Mouse (Mus musculus) G1E-ER4 (cell line): Measurements from ENCODE around the gene Arpc2. TPM values are rescaled to one million over a fixed set of nuclear protein-coding genes. Genes with fewer than 3 reads are reported as not detected.

Source experiments
- GATA1 ChIP-seq: IDR thresholded peaks from one replicate; pipeline ENCODE4 v1.8.0; 2012; ENCODE audit warnings: low read length, inconsistent platforms
- polyA plus RNA-seq: library from polyadenylated mRNA; stranded (reverse); fragments of >175 nt; gene quantifications from 2 replicates; pipeline ENCODE4 v1.2.3, GENCODE M21; 2012

Gene Arpc2
- polyA plus RNA-seq, 1 experiment: 745 TPM

DNA sequence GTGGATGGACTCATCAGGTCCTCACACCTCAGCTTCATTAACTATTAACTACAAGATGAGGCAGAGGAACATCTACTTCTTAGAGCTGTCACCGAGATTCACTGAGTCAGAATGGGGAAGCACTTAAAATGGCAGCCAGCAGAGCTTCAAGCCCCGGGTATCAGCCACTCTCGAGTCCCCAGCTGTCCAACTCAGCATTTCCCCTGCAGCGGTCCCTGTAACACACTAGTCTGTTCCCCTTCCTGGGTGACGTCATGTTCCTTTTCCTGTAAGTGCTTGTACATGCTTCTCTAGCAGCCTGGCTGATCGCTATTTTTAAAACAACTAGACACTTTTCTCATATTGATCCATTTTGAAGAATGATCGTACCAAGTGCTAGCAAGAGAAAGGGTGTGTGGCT, 8.6 kb upstream of the Arpc2 start:
- TF ChIP-seq GATA1: no peak

- TF ChIP-seq GATA1: no peak
These were observed 5.9 kb upstream of the Arpc2 start for GRCm38 (mm10) chr1:74229942-74230341.

DNA sequence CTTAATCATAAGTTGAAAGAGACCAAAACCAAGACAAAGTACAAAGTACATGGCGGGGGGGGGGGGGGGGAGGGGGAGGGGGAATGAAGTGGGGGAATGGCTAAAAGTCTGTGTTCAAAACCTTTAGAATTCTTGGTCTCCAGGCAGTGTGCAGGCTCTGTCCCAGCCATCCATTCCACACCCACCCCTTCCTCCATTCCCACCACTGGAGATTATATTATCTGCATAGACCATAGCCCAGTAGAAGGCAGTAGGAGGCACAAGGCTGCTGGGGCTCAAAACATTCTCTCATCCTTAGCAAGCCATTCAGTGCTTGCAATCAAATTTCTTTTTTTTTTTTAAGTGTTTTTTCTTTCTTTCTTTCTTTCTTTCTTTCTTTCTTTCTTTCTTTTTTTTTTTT, 4.9 kb upstream of the Arpc2 start:
- no peak for TF ChIP-seq GATA1

DNA sequence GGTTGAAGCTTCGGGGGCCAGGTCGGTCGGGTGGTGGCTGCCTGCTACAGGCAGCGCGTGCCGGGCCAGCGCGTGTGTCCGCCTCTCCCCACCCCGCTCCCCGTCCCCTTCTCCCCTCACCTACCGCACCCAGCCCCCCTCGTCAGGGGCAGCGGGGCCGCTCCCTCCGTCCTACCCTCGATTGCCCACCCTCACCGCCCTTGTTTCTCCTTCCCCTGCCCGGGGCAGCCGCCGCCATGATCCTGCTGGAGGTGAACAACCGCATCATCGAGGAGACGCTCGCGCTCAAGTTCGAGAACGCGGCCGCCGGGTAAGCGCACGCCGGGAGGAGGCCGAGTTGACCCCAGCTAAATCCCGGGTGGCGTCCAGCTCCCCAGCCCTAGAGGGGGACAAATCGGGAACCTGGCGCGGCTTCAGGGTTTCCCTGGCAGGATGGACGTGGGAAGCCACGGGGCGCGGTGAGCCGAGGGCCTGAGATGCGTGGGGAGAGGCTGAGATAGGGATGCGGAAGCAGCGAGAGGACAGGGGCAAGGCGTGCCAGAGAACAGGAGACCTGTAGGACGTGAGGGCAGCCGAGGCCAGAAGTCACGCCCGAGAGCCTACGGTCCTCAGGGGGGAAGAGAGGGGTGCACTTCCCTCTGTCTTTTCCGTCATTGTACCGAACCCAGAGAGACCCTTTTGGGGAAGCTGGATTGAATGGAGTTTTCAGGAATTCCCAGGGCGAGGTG, 870 bp downstream of the Arpc2 start:
- no peak for TF ChIP-seq GATA1

GRCm38 (mm10) chr1:74237671-74238070, 1.8 kb downstream of the Arpc2 start:
- no peak for TF ChIP-seq GATA1

DNA sequence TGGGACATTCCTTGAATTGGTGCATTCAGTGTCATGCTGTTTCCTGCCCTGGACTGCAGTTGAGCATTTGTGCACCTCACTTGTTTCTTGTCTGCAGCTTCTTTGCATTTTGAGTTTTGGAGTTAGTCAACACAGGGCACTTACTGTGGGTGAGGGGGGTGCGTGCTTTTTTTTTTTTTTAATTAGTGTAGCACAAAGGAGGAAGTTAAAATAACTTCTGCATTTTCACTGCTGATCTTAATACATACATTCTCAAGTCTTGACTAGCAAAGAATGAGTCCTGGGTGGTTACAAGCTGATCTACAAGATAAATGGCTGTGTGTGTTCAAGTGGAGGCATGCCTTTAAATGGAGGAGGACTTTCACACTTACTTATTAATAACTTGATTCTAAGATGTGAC, 2.3 kb downstream of the Arpc2 start:
- no peak for TF ChIP-seq GATA1

DNA sequence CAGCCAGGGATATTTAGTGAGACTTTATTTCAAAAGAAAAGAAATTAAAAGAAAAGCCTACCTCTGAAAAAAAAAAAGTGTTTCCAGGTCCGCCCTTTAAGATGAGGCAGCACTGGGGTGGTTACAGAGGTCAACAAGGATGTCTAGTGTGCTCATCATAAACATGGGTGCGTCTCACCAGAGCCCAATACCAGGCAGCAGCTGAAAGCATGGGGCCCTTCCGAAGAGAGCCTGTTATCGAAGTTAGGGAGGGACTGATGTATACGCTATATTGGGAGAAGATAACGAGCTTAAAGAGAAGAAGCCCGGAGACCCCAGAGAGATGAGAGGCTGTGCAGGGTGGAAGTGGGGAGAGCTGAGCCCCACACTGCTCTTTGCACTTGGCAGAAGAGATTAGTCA, 3.3 kb downstream of the Arpc2 start:
- TF ChIP-seq GATA1: no peak

DNA sequence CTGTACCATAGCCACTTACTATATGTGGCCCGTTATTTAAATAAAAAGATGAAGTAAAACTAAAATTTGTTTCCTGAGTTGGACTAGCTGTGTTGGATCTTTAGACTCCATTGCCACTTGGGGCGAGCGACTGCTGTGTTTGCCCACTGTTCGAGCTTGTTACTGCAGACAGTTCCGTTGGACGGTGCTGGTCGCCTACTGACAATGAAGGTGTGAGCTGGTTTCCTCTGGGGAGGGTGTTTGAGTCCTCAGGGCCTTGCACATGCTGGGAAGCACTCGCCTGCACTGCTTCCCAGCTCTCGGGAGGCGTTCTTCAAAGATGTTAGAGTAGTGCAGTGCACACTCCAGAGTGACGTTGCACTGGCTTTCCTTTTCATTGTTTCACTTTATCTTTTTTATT, 3.7 kb downstream of the Arpc2 start:
- TF ChIP-seq GATA1: no peak

DNA sequence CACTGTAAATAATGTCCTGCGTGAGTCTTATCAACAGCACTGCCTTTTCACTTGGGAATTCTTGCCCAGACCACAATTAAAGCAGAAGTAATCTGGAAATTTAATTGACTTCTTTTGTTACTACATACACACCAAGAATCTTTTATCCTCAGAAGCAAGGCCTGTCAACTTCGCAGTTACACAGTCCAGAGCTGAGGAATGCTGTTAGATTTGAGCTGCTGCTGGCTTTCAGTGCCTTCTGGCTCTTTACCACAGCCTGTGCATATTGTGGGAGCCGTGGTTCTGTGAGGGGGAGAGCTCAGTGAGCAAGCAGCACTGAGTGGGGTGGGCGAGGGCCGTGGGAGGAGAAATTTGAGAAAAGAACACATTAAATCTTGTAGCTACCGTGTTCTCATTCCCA, 4.4 kb downstream of the Arpc2 start:
- no peak for TF ChIP-seq GATA1

- TF ChIP-seq GATA1: no peak
These were observed 4.9 kb downstream of the Arpc2 start for GRCm38 (mm10) chr1:74240832-74241231.

DNA sequence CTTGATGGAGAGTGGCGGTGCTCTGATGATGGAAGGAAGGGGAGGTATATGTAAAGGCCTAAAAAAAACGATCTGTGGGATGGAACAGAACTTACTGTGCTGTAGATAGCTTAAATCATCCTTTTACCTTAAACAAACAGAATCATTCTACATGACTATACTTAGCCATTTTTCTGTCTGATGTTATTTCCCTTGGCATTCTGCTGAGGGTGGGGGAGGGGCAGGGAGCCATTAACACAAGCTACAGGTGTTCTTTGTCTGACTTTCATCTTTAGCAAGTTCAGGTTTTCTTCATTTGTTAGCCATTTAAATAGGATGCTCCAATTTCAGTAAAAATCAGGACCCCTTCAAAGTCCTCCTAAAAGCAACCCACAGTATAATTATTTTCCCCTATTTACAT, 9.6 kb downstream of the Arpc2 start:
- TF ChIP-seq GATA1: no peak

GRCm38 (mm10) chr1:74248799-74249198, 12.9 kb downstream of the Arpc2 start:
- no peak for TF ChIP-seq GATA1

GRCm38 (mm10) chr1:74249331-74249980, 13.6 kb downstream of the Arpc2 start:
- no peak for TF ChIP-seq GATA1

DNA sequence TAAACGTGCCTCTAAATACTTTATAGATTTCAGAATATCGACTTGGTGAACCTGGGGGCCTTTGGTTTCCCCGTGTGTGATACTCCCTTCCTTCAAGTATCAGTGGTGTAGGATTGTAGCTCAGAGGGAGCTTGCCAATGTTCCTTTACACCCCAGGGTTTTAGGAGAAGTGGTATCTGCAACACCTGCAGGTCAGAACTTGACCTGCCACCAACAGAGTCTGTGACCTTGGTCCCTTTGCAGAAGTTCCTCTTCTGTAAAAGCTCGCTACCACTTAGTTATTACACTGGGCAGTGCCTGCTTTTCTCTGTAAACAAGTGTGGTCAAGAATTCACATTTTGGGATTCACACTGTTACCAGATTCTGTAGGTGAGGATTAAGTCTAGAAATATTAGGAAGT, 14.2 kb downstream of the Arpc2 start:
- no peak for TF ChIP-seq GATA1

DNA sequence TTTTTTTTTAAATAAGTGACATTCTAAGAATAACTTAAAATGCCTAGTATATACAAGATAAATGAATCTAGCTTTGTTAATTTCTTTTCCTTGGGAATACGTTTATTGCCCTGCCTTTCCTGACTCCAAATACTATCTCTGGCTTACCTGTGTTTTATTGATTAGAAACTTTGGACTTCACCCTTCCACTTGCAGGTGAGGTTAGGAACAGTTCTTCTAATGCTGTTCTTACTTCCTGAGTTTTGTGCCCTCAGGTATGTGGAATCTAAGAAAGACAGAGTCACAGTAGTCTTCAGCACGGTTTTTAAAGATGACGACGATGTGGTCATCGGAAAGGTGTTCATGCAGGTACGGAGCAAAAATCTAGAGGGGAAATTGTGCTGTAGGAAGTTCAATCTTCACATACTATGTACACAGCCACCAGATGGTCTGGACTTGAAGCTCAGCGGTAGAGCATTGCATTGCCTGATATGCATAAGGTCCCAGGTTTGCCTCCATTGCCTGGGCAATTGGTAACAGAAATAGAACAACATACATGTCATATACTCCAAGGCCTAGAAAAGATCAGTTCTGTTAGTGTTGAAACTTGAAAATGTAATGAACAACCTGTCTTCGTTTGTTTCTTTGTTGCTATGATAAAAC, 19.9 kb downstream of the Arpc2 start:
- no peak for TF ChIP-seq GATA1

DNA sequence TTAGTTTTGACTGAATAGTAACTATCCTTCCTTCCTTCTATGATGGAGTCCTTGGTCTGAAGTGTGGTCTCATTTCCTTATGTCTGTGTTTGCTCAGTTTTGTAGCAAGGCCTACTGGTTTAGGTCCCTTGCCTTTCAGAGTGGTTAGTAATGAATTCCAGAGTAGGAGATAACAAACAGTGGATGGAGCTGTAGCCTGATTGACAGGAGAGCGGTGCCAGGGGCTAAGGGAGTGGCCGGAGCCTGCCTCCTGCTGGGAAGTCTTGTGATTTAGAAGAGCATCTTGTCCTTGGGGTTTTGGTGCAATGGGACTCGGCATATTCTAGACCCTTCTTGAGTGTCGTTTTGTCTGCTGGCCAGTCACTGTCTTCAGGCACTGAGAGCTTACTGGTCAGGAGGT, 20.9 kb downstream of the Arpc2 start:
- no peak for TF ChIP-seq GATA1

- TF ChIP-seq GATA1: no peak
These were observed 26.6 kb downstream of the Arpc2 start for GRCm38 (mm10) chr1:74262510-74262909.

DNA sequence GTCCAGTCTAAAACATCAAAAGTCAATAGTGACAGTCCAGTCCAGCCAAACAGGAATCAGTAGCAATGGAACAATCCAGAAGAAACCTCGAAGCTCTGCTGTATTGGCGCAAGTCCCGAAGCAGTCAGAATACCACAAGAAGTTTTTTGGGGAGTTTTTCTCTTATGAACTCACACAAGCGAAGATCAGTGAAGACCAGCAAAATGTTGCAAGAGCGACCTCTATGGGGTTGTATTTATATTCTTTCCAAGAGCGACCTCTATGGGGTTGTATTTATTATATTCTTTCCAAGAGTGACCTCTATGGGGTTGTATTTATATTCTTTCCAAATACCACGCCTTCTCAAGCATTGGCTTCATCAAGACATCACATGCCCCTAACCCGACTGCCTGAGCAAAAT, 32.9 kb downstream of the Arpc2 start:
- no peak for TF ChIP-seq GATA1
